Mouse (Mus musculus): ENCODE data around the gene Timm8b.
"Not testable (repeated sequence)": the region's sequence is repeated elsewhere in the genome, so short reads cannot be mapped to it uniquely, and the experiment has no call there.

Gene Timm8b

DNA sequence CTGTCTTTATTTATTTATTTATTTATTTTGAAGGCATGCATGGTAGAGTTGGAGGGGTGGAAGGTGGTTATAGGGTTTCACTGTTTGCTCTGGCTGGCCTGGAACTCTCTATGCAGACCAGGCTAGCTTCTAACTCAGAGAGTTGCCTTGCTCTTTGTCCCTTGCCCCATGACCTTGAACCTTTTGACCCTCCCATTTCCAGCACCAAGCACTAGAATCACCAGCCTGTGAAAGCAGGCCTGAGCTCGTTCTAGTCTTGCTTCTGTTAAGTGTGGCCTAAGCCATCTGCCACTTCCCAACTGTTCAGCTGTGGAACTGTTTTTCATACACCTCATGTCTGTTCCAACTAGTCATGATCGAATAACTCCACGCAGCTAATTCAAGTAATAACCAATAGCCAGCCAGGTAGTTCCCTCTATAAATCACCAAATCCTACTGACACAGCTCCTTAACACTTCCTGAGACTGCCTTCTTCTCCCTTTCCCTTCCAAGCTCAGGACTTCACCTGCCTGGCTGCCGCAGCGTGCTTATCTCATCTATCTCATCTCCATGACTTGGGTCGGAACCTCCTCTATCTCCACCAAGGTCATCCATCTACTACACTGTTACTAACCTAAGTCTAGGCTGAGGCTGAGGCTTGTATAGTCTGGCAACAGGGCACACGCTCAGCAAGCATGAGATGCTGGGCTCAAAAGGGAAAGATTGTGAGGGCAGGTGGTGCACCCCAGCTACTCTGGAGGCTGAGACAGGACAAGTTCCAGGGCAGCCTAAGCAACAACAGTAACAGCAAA, 1.5 kb upstream of the Timm8b start:
- no peak for DNase-seq (ENCODE audit: low spot score in 2 of 2)

DNA sequence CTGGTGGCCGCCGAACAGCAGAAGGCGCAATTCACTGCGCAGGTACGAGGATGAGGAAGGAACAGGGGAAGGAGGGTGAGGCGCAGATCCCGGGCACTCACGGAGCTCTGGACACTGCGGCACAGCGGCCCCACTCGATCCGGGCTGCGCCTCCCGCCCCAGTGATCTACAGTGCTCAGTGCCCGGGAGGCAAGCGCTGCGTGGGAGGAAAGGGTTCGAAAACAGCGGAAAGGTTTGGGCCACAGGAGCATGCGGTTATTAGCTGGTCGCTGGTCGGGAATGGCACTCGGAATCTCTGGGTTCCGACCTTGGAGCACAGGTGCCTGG, 251 bp downstream of the Timm8b start:
- no peak for DNase-seq (ENCODE audit: low spot score in 2 of 2)

DNA sequence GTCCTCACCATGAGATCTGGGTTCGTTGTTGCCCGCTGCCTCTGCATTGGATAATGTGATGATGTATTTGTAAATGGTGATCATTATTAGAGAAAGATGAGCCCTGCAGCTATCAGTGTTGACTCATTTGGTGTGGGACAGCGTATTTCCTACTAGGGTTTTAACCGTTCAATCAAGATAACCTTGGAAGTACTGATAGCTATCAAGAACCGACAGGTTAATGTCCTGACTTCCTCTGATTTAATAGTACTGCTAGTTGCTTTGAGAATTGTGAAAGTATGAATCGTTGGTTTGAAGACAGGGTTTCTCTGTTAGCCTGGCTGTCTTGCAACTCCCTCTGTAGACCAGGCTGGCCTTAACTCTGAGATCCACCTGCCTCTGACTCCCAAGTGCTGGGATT, 628 bp downstream of the Timm8b start:
- no peak for DNase-seq (ENCODE audit: low spot score in 2 of 2)

DNA sequence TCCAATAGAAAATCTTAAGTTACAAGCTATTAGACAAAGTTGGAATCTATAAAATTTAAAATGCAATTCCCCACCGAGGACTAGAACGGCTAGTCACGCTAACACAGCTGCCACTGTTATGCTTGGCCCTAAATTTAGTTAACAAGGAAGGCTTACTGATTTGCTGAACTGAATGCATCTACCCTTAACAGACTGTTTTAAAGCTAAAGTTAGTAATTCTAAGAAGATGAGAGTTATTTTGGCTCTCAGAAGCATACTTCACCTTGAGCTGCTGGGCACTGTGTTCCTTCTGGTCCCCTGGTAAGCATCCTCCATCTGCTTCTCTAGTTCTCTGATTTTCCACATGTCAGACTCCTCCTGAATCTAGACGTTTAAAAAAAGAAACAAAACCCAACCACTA, 8.4 kb downstream of the Timm8b start:
- DNase-seq (ENCODE audit: low spot score in 2 of 2), result no peak

DNA sequence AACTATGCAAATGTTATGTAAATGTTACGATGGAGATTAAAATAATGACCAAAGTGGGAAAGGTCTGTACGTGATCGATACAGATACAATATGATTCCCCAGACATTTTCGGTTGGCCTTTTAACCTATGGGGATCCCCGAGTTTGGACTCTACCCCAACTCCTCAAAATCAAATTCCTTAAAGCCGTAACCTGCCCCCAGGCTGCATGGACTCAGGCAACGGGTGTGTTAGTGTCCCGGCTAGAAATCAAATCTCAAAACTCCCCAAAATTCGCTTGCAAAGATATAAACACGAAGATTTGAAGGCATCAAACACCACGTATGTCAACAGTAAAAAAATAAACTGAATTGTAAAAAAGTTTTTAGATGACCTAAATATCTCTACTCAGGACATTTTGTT, 12.5 kb downstream of the Timm8b start:
- DNase-seq (ENCODE audit: low spot score in 2 of 2), result no peak

DNA sequence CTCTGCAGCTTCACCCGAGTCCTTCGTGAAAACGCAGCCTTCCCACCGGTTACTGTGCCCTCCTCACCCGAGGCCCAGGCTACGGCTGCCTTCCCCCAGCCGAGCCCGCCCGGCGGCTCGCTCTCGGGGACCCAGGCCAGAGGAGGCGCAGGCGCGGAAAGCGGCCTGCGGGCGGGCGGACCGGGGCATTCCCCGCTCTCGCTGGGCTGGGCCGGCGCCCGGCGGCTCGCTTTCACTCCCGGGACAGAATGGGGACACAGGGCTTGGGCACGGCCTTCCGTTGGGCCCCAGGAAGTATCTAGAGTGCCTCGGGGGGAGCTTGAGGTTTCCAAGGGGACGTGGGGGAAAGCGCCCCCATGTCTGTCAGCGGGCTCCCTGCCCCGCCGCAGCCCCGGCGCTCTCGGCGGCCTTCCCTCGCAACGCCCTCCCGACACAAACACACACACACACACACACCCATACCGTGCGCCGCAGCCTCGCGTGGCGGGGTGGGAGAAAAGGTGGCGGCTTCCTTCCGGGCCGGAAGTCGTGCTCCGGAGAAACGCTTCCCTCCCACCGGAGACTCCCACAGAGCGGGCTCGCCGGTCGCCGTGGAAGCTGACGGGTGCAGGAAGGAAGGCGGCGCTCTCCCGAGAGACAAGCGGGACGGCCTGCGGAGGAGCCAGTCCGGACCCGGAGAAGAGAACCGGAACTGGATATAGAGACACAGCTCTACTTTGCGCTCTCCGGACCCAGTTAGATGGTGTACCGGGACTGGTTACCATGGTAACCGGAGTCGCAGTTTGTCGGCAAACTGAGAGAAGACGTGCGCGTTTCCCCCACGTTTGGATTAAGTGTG, 13.3 kb downstream of the Timm8b start, which contains the start of the genes Pih1d2 and Nkapd1:
Pih1d2 (plus strand) TSS at position 556 of the 838 bp plus-strand sequence.
Nkapd1 (minus strand) TSS at position 699 of the 838 bp plus-strand sequence.
- peak; percentile 83 to 85 for DNase-seq (ENCODE audit: low spot score in 2 of 2)

DNA sequence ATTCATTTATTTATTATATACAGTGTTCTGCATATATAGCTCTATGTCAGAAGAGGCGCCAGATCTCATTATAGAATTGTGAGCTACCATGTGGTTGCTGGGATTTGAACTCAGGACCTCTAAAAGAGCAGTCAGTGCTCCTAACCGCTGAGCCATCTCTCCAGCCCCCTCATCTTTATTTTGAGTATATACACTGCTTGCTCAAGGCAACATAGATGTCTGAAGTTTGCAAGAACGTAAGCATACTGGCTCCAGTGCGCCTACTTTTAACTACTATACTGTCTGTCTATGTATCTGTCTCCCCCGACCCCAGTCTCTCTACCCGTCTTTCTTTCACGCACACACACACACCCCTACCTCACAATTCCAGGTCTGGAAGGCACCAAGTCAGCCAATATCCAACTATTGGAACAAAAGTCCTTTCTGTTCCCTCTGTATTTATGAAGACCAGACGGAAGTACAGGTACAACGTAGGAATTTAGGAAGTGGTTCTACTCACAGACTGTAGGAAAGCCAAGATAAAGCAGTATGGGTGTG, 14.2 kb downstream of the Timm8b start:
- DNase-seq (ENCODE audit: low spot score in 2 of 2), result no peak

DNA sequence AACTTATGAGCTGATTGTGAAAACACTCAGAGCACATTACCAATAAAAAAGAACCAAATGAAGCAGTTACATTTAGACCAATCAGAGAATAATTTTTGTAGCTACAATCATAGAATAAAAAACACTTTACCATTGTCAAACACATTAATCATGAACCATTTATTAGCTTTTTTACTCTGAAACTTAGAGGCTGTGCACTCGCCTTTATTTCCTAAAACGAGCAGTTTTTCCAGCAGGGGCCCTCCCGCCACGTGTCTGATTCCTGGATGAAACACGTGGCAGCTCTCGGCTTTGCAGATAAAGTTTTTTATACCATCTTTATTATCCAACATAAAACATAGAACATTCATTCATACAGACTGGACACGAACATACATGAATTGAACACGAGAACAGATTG, 27.2 kb downstream of the Timm8b start:
- DNase-seq (ENCODE audit: low spot score in 2 of 2), result not testable (repeated sequence)

DNA sequence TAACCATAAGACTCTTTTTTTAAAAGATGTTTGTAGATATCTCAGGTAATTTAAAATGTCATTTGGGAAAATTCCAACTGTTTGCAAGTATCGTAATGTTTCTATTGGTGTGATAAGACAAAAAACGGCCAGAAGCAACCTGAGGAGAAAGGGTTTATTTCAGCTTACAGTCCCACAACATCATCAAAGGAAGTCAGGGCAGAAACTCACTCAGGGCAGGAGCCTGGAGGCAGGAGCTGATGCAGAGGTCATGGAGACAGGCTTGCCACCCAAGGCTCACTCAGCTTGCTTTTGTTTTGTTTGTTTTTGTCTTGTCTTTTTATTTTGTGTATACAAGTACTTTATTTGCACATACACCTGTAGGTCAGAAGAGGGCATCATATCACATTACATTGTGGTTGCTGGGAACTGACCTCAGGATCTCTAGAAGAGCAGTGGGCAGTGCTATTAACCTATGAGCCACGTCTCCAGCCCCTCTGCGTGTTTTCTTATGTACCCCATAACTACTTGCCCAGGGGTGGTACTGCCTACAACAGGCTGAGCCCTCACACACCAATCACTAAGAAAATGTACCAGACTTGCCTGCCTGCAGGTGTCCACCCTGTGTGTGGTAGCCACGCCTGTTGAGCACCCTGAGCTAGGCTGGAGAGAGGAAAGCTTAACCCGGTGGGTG, 28.4 kb downstream of the Timm8b start:
- DNase-seq (ENCODE audit: low spot score in 2 of 2), result no peak

DNA sequence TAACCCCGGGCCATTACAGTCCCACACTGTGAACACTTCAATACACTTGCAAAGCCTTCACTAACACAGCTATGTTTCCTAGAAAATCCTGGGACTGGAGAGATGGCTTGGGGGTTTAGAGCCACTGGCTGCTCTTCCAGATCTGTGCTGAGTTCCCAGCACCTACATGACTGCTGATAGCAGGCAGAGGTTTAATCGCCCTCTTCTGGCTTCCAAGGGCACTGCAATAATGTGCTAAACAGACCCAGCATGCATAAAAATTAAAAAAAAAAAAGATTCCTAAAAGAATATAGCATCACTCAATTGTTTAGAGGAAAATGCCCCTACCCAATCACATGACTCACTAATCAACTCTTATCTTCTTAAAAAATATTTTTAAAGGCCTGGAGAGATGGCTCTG, 29.3 kb downstream of the Timm8b start:
- no peak for DNase-seq (ENCODE audit: low spot score in 2 of 2)

DNA sequence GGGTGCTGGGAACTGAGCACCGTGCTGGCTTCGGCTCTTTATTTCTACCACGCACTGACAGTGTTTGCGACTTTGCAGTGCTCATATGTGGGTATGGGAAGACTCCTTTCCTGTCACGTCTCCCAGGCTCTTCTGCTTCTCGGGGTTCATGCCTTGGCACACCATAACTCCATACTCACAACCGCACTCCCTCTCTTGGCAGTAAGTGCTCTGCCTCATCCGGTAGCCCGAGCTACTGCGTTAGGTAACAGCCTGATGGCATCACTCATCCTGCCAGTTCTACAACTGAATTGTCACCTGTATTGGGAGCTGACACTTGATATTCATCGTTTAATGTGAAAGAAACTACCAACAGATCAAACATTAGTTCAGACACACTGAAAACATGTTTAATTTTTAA, 30.6 kb downstream of the Timm8b start:
- no peak for DNase-seq (ENCODE audit: low spot score in 2 of 2)

DNA sequence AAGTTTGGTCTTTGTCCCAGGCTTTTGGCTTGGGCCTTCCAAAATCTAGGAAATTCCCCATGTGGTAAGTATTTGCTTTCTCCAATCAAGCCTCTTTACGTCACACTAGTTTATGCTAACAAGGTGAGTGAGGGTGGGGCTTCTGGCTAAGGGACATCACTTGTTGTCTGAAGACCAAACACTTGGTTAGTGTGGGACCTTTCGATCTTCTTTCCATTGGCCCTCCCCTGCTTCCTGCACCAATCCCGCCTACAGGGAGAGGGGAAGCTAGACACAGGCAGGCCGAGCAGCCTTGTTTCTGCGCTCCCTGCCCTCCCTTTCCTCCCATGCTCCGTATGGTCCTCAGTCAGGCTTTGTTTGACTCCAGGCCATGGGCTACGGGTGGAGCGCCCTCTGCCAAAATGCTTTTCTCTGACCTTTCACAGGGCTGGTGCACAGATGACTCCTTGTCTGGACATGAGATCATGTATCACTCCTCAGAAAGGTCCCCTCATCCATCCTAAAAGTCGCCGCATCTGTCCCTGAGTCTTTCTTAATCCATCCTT, 43.2 kb downstream of the Timm8b start:
- no peak for DNase-seq (ENCODE audit: low spot score in 2 of 2)

DNA sequence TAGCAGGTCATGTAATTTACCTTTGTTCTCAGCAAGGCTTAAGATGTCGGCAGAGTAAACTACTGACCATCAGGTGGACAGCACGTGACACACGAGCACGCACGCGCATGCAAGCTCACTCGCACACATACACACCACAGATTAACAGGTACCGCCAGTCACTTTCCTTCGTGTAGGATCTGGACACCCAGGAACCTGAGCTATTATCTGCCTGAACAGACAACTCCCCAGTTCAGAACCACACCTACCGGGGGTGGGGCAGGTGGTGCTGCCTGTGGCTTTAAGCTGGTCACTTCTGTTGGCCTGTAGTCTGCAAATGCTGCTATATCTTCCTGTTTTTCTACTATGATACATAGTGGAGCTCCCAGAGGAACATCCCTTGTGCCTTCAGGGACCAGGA, 46.8 kb downstream of the Timm8b start:
- DNase-seq (ENCODE audit: low spot score in 2 of 2), result no peak
